Mouse (Mus musculus): ENCODE results near the gene Bcat2. TPM values are rescaled to one million over a fixed set of nuclear protein-coding genes. Genes with fewer than 3 reads are reported as not detected.

Gene Bcat2
- polyA plus RNA-seq, 1 experiment from 2014 or later = 23.3 TPM

DNA sequence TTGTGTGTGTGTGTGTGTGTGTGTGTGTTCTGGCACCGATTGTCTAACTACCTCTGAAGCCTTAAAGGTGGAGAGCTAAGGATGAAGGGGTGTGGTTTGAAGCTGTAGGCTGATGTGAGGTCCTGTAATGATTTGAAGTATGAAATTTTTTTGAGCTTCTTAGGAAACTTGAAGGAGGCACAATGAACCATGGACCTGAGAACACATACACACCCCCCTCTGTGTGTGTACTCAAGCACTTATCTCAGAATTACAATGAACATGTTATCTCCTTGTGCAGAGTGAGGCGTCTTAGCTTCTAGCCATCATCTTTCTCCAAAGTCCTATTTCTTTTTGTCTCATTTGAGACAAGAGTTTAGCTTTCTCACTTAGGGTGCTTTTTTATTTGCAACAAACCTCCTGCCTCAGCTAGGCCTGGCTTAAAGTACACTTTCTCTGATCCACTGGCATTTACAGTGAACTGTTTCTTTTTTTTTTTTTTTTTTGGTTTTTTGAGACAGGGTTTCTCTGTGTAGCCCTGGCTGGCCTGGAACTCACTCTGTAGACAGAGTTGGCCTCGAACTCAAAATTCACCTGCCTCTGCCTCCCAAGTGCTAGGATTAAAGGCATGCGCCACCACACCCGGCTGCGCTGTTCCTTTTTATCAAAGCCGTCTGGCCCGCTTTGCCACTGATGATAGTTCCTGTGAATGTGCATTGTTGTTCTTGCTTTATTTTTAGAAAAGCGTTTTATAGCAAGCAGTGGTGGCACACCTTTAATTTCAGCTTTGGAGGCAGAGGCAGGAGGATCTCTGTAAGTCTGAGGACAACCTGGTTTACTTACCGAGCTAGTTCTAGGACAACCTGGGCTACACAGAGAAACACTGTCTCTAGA lies 1.1 kb upstream of the Bcat2 start:
- no peak overlapping the region; the same call in 1 of the 2 replicates for H3K9ac ChIP-seq (replicated peaks)
- no peaks in the 10 kb centered on the region for H3K27me3 ChIP-seq
- no peak for ATAC-seq (replicated peaks)
- H3K36me3 ChIP-seq = no peaks in the 10 kb centered on the region
- H3K4me3 ChIP-seq = peak overlapping the region; percentile 48
- H3K9me3 ChIP-seq = no peaks in the 10 kb centered on the region
- peaks cover 32% of the 10 kb centered on the region for H3K4me1 ChIP-seq
- peak overlapping the region; percentile 76 for H3K4me2 ChIP-seq (replicated peaks)
- WGBS = 80% methylated on average over 10 of the region's 10 CpGs
- H3K27ac ChIP-seq (replicated peaks) = peak overlapping the region; percentile 56

DNA sequence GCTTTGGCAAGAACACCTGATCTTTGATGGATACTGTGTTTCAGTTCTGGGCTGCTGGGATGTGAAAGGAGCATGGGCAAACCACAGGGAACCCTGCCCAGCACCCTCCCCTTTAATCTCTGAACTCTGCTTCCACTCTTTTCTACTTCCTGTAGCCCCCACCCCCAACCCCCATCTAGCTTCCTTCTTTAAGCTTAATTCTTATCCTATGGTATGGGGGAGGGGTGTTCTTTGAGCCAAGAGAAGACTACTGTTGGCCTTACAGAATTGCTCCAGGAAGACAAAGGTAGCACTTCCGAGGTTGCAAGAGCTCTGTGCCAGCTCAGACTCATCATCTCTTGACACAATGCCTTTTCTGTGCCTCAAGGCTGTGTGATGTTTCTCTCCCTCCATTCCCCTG lies 2.0 kb downstream of the Bcat2 start:
- Histone ChIP-seq H3K27ac (replicated peaks) (no peak overlapping the region), H3K4me2 (replicated peaks) (no peak overlapping the region), H3K4me3 (no peak overlapping the region), H3K36me3 (peaks cover 8% of the 10 kb centered on the region; the same call in 1 of the 2 replicates), H3K9ac (replicated peaks) (no peak overlapping the region), H3K4me1 (peaks cover 32% of the 10 kb centered on the region), H3K27me3 (no peaks in the 10 kb centered on the region), H3K9me3 (no peaks in the 10 kb centered on the region)
- 63% methylated on average over 1 of the region's 1 CpGs for WGBS
- no peak for ATAC-seq (replicated peaks)

DNA sequence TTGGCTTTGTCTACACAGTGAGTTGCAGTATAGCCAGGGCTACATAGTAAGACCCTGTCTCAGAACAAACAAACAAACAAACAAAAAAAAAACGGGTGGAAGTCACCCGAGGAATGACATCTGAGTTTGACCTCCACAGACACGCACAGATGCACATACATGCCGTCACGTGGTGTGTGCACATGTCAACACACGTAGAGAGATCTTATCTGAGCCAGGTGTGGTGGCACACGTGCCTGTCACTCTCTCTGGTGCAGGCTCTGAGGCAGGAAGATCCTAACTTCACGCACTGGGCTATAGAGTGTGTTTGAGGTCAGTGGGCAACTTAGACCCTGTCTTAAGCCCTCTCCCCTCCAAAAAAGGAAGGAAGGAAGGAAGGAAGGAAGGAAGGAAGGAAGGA lies 4.0 kb downstream of the Bcat2 start:
- no peak overlapping the region for H3K27ac ChIP-seq (replicated peaks)
- peaks cover 22% of the 10 kb centered on the region for H3K4me1 ChIP-seq
- no peaks in the 10 kb centered on the region for H3K27me3 ChIP-seq
- no peaks in the 10 kb centered on the region for H3K9me3 ChIP-seq
- H3K9ac ChIP-seq (replicated peaks) = no peak overlapping the region
- 80% methylated on average over 8 of the region's 8 CpGs for WGBS
- no peak for ATAC-seq (replicated peaks)
- no peak overlapping the region for H3K4me3 ChIP-seq
- peaks cover 14% of the 10 kb centered on the region for H3K36me3 ChIP-seq
- no peak overlapping the region for H3K4me2 ChIP-seq (replicated peaks)

DNA sequence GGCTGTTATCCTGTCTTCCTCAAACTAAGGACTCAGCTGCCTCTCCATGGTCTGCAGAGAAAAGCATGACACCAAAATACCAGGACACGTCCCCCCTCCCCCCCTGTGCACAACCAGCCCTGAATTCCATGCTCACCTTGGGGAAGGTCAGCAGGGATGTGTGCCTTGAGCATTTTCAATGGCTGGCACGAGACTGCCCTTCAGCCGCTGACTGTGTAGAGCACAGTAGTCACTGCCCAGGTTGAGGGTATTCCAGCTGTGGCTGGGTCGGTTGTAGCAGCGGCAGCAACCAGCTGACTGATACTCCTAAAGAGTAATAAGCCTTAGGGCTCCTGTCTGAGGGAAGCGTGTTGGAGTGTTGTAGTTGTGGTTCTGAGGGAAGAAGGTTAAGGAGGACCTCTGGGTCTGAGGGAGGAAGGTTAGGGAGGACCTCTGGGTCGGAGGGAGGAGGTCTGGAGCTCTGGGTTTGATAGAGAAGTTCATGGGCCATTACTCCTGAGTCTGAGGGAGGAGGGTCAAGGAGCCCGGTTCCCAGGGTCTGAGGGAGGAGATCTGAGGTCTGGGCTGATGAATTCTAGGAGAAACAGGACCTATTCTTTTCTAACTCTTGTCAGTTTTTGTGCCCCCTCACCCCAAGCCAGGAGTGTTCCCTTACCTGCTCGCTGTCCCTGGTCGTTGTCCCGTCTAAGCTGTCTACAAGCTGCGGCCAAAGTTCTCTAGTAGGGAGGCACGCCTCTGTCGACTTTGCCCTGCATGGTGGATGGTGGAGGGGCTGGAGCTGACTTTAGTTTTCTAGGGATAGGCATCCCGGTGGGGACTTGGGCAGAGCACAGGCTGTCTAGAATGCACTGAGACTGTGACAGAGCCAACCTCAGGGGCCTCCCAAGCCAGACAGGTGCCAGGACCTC lies 4.8 kb downstream of the Bcat2 start:
- Histone ChIP-seq H3K4me3 (no peak overlapping the region), H3K36me3 (peaks cover 14% of the 10 kb centered on the region), H3K27me3 (no peaks in the 10 kb centered on the region), H3K4me1 (peaks cover 20% of the 10 kb centered on the region), H3K9me3 (no peaks in the 10 kb centered on the region), H3K9ac (replicated peaks) (no peak overlapping the region), H3K4me2 (replicated peaks) (no peak overlapping the region), H3K27ac (replicated peaks) (no peak overlapping the region)
- WGBS = 89% methylated on average over 15 of the region's 15 CpGs
- ATAC-seq (replicated peaks) = no peak

DNA sequence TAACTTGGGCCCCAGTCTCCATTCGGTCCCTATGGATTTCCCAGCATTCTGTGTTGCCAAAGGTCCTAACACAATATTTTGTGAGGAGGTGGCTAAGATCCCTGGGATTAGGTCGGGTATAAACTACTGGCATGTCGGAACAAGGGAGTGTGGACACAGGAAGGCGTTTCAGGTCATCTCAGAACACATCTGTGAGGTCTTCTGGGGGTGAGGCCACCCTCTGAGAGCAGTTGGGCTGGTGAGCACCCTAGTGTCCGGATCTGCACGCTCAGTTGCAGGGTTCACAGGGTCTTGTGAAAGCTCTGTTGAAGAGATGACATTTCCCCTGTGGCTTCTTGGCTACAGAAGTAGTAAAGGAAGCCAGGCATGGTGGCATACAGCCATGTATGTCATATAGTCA lies 16.0 kb downstream of the Bcat2 start:
- no peaks in the 10 kb centered on the region for H3K9me3 ChIP-seq
- peaks cover 10% of the 10 kb centered on the region; the same call in 1 of the 2 replicates for H3K36me3 ChIP-seq
- no peaks in the 10 kb centered on the region for H3K27me3 ChIP-seq
- no peak overlapping the region for H3K4me2 ChIP-seq (replicated peaks)
- no peak overlapping the region for H3K27ac ChIP-seq (replicated peaks)
- no peak overlapping the region for H3K9ac ChIP-seq (replicated peaks)
- ATAC-seq (replicated peaks) = no peak
- no peak overlapping the region for H3K4me3 ChIP-seq
- H3K4me1 ChIP-seq = peaks cover 4% of the 10 kb centered on the region
- WGBS = 94% methylated on average over 6 of the region's 6 CpGs

DNA sequence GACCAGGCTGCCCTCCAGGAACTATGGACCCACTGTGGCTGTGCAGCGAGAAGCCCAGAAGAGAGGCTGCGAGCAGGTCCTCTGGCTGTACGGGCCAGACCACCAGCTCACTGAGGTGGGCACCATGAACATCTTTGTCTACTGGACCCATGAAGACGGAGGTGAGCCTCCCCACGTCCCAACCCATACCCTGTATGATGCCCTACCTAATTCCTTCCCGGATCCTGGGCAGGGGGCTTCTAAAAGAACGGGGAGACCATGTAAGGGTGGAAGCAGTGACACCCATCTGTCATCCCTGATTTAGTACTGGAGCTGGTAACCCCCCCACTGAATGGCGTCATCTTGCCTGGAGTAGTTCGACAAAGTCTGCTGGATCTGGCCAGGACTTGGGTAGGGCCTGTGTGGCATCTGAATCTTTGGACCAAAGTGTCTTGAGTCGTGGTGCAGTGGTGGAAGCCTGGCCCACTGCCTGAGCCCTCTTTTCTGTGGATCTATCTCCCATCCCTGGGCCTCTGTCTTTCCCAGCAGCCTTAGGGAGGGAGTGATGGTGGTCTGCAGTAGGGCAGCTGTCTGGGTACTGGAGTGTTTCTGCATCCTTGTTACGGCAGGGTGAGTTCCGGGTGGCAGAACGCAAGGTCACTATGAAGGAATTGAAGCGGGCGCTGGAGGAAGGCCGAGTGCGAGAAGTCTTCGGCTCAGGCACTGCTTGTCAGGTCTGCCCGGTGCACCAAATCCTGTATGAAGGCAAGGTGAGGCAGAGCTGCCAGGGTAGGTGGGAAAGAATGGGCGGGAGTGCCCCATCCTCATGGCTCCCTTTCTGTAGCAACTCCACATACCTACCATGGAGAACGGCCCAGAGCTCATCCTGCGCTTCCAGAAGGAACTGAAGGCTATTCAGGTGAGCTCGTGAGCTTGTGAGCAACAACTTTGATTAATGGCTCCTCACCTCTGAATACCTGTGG lies 18.0 kb downstream of the Bcat2 start:
- ATAC-seq (replicated peaks) = no peak
- no peak overlapping the region for H3K9ac ChIP-seq (replicated peaks)
- H3K4me1 ChIP-seq = peaks cover 4% of the 10 kb centered on the region
- H3K27ac ChIP-seq (replicated peaks) = no peak overlapping the region
- no peaks in the 10 kb centered on the region for H3K9me3 ChIP-seq
- H3K27me3 ChIP-seq = no peaks in the 10 kb centered on the region
- H3K36me3 ChIP-seq = peaks cover 10% of the 10 kb centered on the region; the same call in 1 of the 2 replicates
- H3K4me2 ChIP-seq (replicated peaks) = no peak overlapping the region
- 94% methylated on average over 23 of the region's 23 CpGs for WGBS
- H3K4me3 ChIP-seq = no peak overlapping the region

DNA sequence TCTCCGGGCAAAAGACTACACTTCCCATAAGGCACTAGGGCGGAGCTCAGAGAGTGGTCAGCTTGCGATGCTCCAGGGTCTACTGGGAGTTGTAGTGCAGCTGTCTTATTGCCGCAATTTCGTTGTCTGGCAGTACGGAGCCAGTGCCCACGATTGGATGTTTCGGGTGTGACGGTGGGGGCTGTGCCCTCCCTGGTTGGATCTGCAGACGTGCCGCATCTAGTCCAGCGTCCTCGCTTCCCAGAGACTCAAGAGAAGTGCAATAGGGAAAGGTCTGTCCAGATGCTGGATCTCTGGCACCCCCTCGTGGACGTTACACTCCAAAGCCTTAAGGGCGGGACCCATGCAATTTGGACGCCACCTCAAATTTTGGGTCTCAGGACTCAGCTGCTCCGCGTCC lies 19.2 kb downstream of the Bcat2 start:
- peak; percentile 99 for ATAC-seq (replicated peaks)
- Histone ChIP-seq H3K4me2 (replicated peaks) (peak overlapping the region; percentile 42), H3K27me3 (no peaks in the 10 kb centered on the region), H3K27ac (replicated peaks) (peak overlapping the region; percentile 64; the same call in 1 of the 2 replicates), H3K4me1 (peaks cover 4% of the 10 kb centered on the region), H3K36me3 (peaks cover 9% of the 10 kb centered on the region; the same call in 1 of the 2 replicates), H3K4me3 (peak overlapping the region; percentile 36), H3K9ac (replicated peaks) (peak overlapping the region; percentile 16; the same call in 1 of the 2 replicates), H3K9me3 (no peaks in the 10 kb centered on the region)
- WGBS = 6% methylated on average over 19 of the region's 19 CpGs

DNA sequence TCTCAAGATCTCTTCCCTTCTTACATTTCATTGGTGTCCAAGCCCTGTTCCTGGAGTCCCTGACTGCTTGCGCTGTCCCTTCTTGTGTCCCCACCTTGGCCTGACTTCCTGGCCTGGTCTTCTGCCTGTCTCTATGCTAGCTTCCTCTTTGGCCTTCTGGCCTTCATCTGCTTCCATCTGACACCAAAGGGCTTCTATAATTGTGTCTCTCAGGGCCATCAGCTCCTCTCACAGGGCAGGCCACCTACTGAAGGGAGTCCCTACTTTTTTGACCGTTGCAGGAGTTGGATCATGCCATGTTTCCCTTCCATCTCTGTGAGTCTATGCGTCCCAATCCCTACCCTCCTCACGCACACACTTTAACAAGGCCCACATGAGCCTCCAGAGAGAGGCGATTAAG lies 19.9 kb downstream of the Bcat2 start:
- H3K27me3 ChIP-seq = no peaks in the 10 kb centered on the region
- WGBS = 96% methylated on average over 5 of the region's 5 CpGs
- peaks cover 5% of the 10 kb centered on the region; the same call in 1 of the 2 replicates for H3K36me3 ChIP-seq
- peak overlapping the region; percentile 40; the same call in 1 of the 2 replicates for H3K27ac ChIP-seq (replicated peaks)
- H3K9me3 ChIP-seq = no peaks in the 10 kb centered on the region
- no peak overlapping the region for H3K4me3 ChIP-seq
- no peak for ATAC-seq (replicated peaks)
- H3K4me1 ChIP-seq = peaks cover 4% of the 10 kb centered on the region
- 0 out of 2 replicates have a peak overlapping the region, but pooled peaks have one; percentile 16 for H3K9ac ChIP-seq (replicated peaks)
- H3K4me2 ChIP-seq (replicated peaks) = peak overlapping the region; percentile 42

DNA sequence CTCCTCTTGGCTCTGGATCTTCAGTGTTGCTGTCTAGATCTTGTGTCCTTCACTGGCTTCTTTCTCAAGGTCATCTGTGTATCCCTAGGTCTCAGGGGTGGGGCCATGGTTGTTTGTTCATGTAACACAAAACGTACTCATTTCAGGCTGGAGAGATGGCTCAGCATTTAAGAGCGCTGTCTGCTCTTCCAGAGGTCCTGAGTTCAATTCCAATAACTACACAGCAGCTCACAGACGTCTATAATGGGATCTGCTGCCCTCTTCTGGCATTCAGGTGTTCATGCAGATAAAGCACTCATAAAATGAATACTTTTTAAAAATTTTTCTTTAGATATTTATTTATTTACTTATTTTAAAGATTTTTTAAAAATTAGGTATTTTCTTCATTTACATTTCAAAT lies 20.9 kb downstream of the Bcat2 start:
- no peak for ATAC-seq (replicated peaks)
- 66% methylated on average over 3 of the region's 3 CpGs for WGBS

DNA sequence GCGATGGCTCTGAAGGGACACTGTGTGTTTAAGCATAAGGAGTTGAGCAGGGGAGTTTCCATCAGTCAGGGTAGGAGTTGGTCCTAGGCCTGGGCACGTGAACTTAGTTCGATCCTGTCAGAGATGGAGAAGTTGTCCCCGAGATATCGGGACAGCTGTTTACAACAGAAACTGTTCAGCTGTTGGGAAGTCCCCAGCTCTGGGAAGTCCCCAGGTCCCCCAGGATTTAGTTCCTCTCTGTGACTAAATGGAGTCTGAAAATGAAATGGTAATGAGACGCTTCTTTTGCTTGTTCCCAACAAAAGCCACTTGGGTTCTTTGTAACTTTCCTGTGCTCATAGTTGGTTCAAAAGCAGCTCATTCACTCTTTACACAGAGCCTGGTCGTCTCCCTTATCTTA lies 21.9 kb downstream of the Bcat2 start:
- no peak overlapping the region for H3K27ac ChIP-seq (replicated peaks)
- no peaks in the 10 kb centered on the region for H3K36me3 ChIP-seq
- peaks cover 4% of the 10 kb centered on the region for H3K4me1 ChIP-seq
- H3K4me2 ChIP-seq (replicated peaks) = no peak overlapping the region
- WGBS = 75% methylated on average over 7 of the region's 7 CpGs
- H3K27me3 ChIP-seq = no peaks in the 10 kb centered on the region
- no peaks in the 10 kb centered on the region for H3K9me3 ChIP-seq
- H3K4me3 ChIP-seq = no peak overlapping the region
- no peak overlapping the region for H3K9ac ChIP-seq (replicated peaks)
- ATAC-seq (replicated peaks) = no peak

More for the DNA sequence above, 20.9 kb downstream of the Bcat2 start:
- Histone ChIP-seq H3K9me3 (no peaks in the 10 kb centered on the region), H3K4me1 (peaks cover 4% of the 10 kb centered on the region), H3K27me3 (no peaks in the 10 kb centered on the region), H3K9ac (replicated peaks) (no peak overlapping the region), H3K36me3 (no peaks in the 10 kb centered on the region; the same call in 1 of the 2 replicates), H3K4me3 (no peak overlapping the region), H3K4me2 (replicated peaks) (no peak overlapping the region), H3K27ac (replicated peaks) (no peak overlapping the region)

DNA sequence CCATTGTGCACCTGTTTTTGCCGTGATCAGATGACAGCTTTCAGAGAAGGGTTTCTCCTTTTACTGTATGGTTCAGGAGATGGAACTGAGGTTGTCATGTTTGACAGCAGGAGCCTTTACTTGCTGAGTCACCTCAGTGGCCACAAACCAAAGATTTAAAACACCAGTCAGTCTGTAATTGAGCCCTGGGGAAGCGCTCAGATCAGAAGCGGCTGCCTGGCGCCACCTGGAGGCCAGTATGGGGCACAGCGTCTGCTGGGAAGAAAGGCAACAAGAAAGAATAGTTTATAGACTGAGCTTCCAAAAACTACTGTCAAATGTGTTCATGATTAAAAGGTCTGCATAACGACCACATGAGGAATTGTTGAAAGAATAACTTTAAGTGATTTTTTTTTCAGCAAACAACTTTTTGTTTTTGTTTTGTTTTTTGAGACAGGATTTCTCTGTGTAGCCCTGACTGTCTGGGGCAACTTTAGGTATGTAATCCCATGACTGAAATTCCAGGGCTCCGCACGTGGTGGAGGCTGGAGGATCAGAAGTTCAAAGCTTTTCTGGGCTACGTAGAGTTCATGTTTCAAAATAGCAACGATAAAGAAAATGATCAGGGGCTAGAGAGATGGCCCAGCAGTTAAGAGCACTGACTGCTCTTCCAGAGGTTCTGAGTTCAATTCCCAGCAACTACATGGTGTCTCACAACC lies 23.3 kb downstream of the Bcat2 start:
- H3K4me2 ChIP-seq (replicated peaks) = no peak overlapping the region
- no peaks in the 10 kb centered on the region for H3K9me3 ChIP-seq
- no peak for ATAC-seq (replicated peaks)
- 25% methylated on average over 10 of the region's 10 CpGs for WGBS
- no peak overlapping the region for H3K27ac ChIP-seq (replicated peaks)
- H3K36me3 ChIP-seq = no peaks in the 10 kb centered on the region
- no peaks in the 10 kb centered on the region for H3K27me3 ChIP-seq
- no peak overlapping the region for H3K9ac ChIP-seq (replicated peaks)
- H3K4me1 ChIP-seq = peaks cover 4% of the 10 kb centered on the region
- H3K4me3 ChIP-seq = no peak overlapping the region
